ENCODE assay signal across 13 mouse cellular contexts in the genomic region with DNA sequence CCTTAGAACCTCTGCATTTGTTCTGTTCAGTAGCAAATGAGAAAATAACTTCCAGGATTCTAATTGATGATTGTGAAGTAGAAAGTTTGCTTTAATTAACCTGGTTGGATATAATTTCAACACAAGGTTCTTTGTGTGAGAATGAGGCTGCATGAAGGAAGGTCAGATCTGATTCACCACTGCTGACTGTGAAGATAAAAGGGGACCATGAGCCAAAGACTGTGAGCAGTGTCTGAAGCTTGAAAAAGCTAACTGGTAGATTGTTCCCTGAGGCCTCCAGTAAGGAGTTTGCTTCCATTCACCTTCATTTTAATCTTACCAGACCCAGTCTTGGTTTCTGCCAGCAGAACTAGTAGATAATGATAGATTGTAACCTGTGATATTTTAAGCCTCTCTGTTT.
"Had no signal": no experiment of that assay in that cellular context is flagged by ENCODE, and none has a peak within 500 bp of the region (broad histone marks: within the 10 kb centered on the region; RNA-seq: fewer than 3 reads in every experiment).

No protein-coding gene starts in this region.

- DNase-seq: lung, adult 18-20 months; lung, embryonic 14.5 days; lung, postnatal 10 days; lung, postnatal 4 days; midbrain, embryonic 14.5 days; retina, postnatal 1 day; right cerebral cortex, adult 18-20 months; right cerebral cortex, postnatal 25 days; right cerebral cortex, postnatal 4 days; spleen, adult 18-20 months; thymus, adult 18-20 months; thymus, postnatal 14 days; thymus, postnatal 4 days had no signal
